In genomic region chr5:114518012-114518411, GRCm38 (mm10) we compare ENCODE assay signal across 23 mouse cellular contexts. TPM values are rescaled to one million over a fixed set of nuclear protein-coding genes. Genes with fewer than 3 reads are reported as not detected.
A peak's percentile ranks its signal among the peaks of the same experiment; 100 is the strongest.
DNase-seq lines count a peak whose midpoint lies in the region; ATAC-seq and TF ChIP-seq lines count a peak whose summit lies in the region.
"Had no signal": no experiment of that assay in that cellular context is flagged by ENCODE, and none has a peak within 500 bp of the region (broad histone marks: within the 10 kb centered on the region; RNA-seq: fewer than 3 reads in every experiment).

No protein-coding gene starts in this region.

- H3K4me3 ChIP-seq in ES-Bruce4 (ENCODE audit: low read depth, low read length) (no peak overlapping the region), ES-E14 (ENCODE audit: insufficient read depth in 1 of 2, low read depth in 1 of 2, low read length in 2 of 2, poor library complexity in 1 of 2, severe bottlenecking in 1 of 2) (no peak overlapping the region)
- H3K4me3 ChIP-seq in midbrain, embryonic 16.5 days (ENCODE audit: low read depth, low read length), result no peak overlapping the region
- H3K4me3 ChIP-seq: embryonic facial prominence, embryonic 13.5 days; embryonic facial prominence, embryonic 15.5 days; erythroblast, embryonic 14.5 days; forebrain, embryonic 10.5 days; forebrain, embryonic 12.5 days; forebrain, embryonic 15.5 days had no signal

- peak overlapping the region; percentile 62 for H3K27ac ChIP-seq in ES-Bruce4 (ENCODE audit: insufficient read depth, low read length)
- H3K27ac ChIP-seq in ES-E14 (ENCODE audit: insufficient read depth, low read depth, low read length, poor library complexity, severe bottlenecking), result peak overlapping the region; percentile 72
- H3K27ac ChIP-seq in midbrain, embryonic 16.5 days (ENCODE audit: low read length), result no peak overlapping the region
- H3K27ac ChIP-seq: embryonic facial prominence, embryonic 13.5 days; embryonic facial prominence, embryonic 15.5 days; forebrain, embryonic 10.5 days; forebrain, embryonic 12.5 days; forebrain, embryonic 15.5 days had no signal

- H3K9me3 ChIP-seq in ES-Bruce4 (replicated peaks; ENCODE audit: control insufficient read depth, insufficient read depth, low read length, poor library complexity, severe bottlenecking), result no peaks in the 10 kb centered on the region
- H3K9me3 ChIP-seq in ES-E14 (ENCODE audit: control insufficient read depth, insufficient read depth, low read depth, low read length), result no peaks in the 10 kb centered on the region
- no peaks in the 10 kb centered on the region for H3K9me3 ChIP-seq in midbrain, embryonic 16.5 days (replicated peaks; ENCODE audit: control insufficient read depth, low read length, poor library complexity, severe bottlenecking)
- H3K9me3 ChIP-seq: embryonic facial prominence, embryonic 13.5 days; embryonic facial prominence, embryonic 15.5 days; forebrain, embryonic 10.5 days; forebrain, embryonic 12.5 days; forebrain, embryonic 15.5 days had no signal

- H3K27me3 ChIP-seq in ES-Bruce4 (ENCODE audit: control insufficient read depth, insufficient read depth, low read length, poor library complexity, severe bottlenecking), result no peaks in the 10 kb centered on the region
- no peaks in the 10 kb centered on the region for H3K27me3 ChIP-seq in midbrain, embryonic 16.5 days (ENCODE audit: control insufficient read depth, insufficient read depth, low read depth, low read length)

- TF ChIP-seq EP300 in ES-Bruce4 (IDR thresholded peaks at IDR 0.05; ENCODE audit: insufficient read depth, low read depth, low read length), result no peak

- intact Hi-C loops in left cerebral cortex, postnatal 4 days (cut with DNase I), result no loop called here

- H3K4me2 ChIP-seq in midbrain, embryonic 16.5 days (ENCODE audit: low read length), result no peak overlapping the region
- H3K4me2 ChIP-seq: embryonic facial prominence, embryonic 13.5 days; embryonic facial prominence, embryonic 15.5 days; forebrain, embryonic 12.5 days; forebrain, embryonic 15.5 days had no signal

- H3K9ac ChIP-seq in ES-Bruce4 (ENCODE audit: low read depth, poor library complexity, severe bottlenecking) (no peak overlapping the region), ES-E14 (ENCODE audit: insufficient read depth, low read depth, low read length, poor library complexity, severe bottlenecking) (no peak overlapping the region)
- H3K9ac ChIP-seq in midbrain, embryonic 16.5 days (ENCODE audit: low read depth, low read length), result no peak overlapping the region
- H3K9ac ChIP-seq: embryonic facial prominence, embryonic 13.5 days; embryonic facial prominence, embryonic 15.5 days; forebrain, embryonic 12.5 days; forebrain, embryonic 15.5 days; forebrain, postnatal 0 days had no signal

- H3K36me3 ChIP-seq in ES-Bruce4 (ENCODE audit: control insufficient read depth, insufficient read depth, low read length, poor library complexity, severe bottlenecking) (no peaks in the 10 kb centered on the region), ES-E14 (ENCODE audit: control insufficient read depth, insufficient read depth, low read length, poor library complexity, severe bottlenecking) (no peaks in the 10 kb centered on the region)
- no peaks in the 10 kb centered on the region for H3K36me3 ChIP-seq in midbrain, embryonic 16.5 days (ENCODE audit: control insufficient read depth, insufficient read depth, low read length)
- H3K36me3 ChIP-seq: embryonic facial prominence, embryonic 13.5 days; embryonic facial prominence, embryonic 15.5 days; forebrain, embryonic 10.5 days; forebrain, embryonic 12.5 days; forebrain, embryonic 15.5 days had no signal

- no peak for TF ChIP-seq CTCF in ES-Bruce4 (IDR thresholded peaks at IDR 0.05; ENCODE audit: low read depth, low read length)

- WGBS in midbrain, embryonic 16.5 days, result 92% methylated on average over 2 of the region's 2 CpGs

- DNase-seq in ES-E14 (ENCODE audit: low read depth, low spot score), result no peak
- DNase-seq in ZHBTc4 (ENCODE audit: low read depth, low spot score), result peak; percentile 70
- no peak for DNase-seq in left cerebral cortex, postnatal 4 days
- DNase-seq: adrenal gland, adult 2 months; adrenal gland, postnatal 10 days; adrenal gland, postnatal 25 days; cerebellum, adult 11 months; cerebellum, adult 18-20 months; cerebellum, adult 8-10 months; cerebellum, adult 9-11 months; cerebellum, postnatal 14 days; cerebellum, postnatal 36 days; embryo, embryonic 11 days; forebrain, postnatal 0 days had no signal

- no peak for ATAC-seq in granulocyte monocyte progenitor cell, adult 5-6 weeks (replicated peaks; ENCODE audit: poor library complexity, severe bottlenecking)
- ATAC-seq in midbrain, embryonic 16.5 days, result no peak
- ATAC-seq: forebrain, embryonic 15.5 days; forebrain, postnatal 0 days had no signal

- peak; percentile 17 for TF ChIP-seq POLR2A in ES-Bruce4 (IDR thresholded peaks at IDR 0.05; ENCODE audit: insufficient read depth, low read length)

- peaks cover 8% of the 10 kb centered on the region for H3K4me1 ChIP-seq in ES-Bruce4 (ENCODE audit: control insufficient read depth, insufficient read depth, low read length)
- H3K4me1 ChIP-seq in ES-E14 (ENCODE audit: control insufficient read depth in 2 of 2, insufficient read depth in 2 of 2, low read length in 2 of 2, poor library complexity in 1 of 2), result peaks cover 6 to 31% of the 10 kb centered on the region in 2 experiments
- H3K4me1 ChIP-seq in midbrain, embryonic 16.5 days (ENCODE audit: control insufficient read depth, insufficient read depth, low read length), result peaks cover 17% of the 10 kb centered on the region
- H3K4me1 ChIP-seq: embryonic facial prominence, embryonic 15.5 days had no signal

- in situ Hi-C loops in ES-E14 (cut with MboI; ENCODE audit: low sequenced_read_pairs in 2 of 2, unreplicated experiment in 2 of 2), result no loop called here

TF ChIP-seq in ES-E14, 5 proteins besides CTCF, POLR2A, EP300 and RAD21:
- TF ChIP-seq HCFC1 (IDR thresholded peaks at IDR 0.05; ENCODE audit: borderline replicate concordance, insufficient read depth, low read length), result no peak
- TF ChIP-seq ZNF384 (IDR thresholded peaks at IDR 0.05; ENCODE audit: low read depth, low read length), result no peak
- TF ChIP-seq ZC3H11A (IDR thresholded peaks at IDR 0.05; ENCODE audit: borderline replicate concordance, low read depth, low read length), result no peak
- TF ChIP-seq MAFK (IDR thresholded peaks at IDR 0.05; ENCODE audit: insufficient read depth, low read depth, low read length), result no peak
- no peak for TF ChIP-seq CHD2 (IDR thresholded peaks at IDR 0.05; ENCODE audit: low read depth, low read length)

RNA-seq across cellular contexts. Expression of gene Fam222a, which starts 49.8 kb away (rescaled TPM):
- polyA plus RNA-seq in ES-Bruce4 (2011; ENCODE audit: insufficient read depth, insufficient read length, low read depth, missing spikeins), result 3.4 and 5.3 TPM in 2 replicates
- 1.2 and 2.2 TPM in 2 replicates for total RNA-seq in ES-E14 (2012; rRNA removed)
- 0.34 and 2.0 TPM in 2 replicates for total RNA-seq in granulocyte monocyte progenitor cell, adult 5-6 weeks (2014; fragmentation: Nextera tagmentation)
- not detected in 2 replicates for total RNA-seq in granulocyte monocyte progenitor cell, adult 5-6 weeks (2017)
- polyA plus RNA-seq in midbrain, embryonic 16.5 days (2015; fragmentation: Nextera tagmentation; extraction: Ambion mirVana), result 5.3 and 6.0 TPM in 2 replicates
- total RNA-seq in left cerebral cortex, postnatal 4 days (2021), result 10 to 100 TPM in 1 of 2 experiments, 1 to 10 TPM in 1; 8.7 to 10.4 TPM
